ENCODE assay signal across 17 mouse cellular contexts in the genomic region with DNA sequence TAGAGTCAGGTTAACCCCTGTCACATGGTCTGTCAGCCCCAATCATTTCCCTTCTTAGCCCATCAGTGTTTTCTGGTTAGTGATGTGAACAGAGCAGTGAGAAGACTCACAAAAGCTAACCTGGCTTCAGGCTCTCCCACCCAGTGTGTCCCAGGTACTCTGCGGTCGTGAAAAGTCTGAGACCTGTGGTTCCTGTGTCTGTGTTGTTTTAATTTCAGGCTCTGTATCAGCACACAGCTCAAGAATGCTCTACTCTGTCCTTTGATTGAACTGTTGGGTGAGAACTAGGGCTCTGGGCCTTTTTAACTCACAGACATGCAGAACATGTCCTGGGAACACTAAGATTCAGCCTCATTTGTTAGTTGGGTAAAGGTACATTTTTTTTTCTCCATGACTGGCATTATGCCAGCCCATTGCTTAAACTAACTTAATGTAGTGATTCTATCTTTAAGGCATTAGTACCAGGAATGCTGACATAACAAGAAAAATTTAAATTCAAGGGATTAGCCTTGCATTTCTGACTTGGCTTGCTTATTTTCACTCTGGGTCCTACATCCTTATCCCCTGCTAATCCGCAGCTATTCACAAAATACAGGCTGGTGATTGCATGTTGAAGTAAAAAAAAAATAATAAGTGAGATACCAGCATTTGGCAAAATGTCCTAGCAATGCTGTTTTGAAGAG.
DNase-seq lines count a peak whose midpoint lies in the region; ATAC-seq lines count a peak whose summit lies in the region.
"Had no signal": no experiment of that assay in that cellular context is flagged by ENCODE, and none has a peak within 500 bp of the region (broad histone marks: within the 10 kb centered on the region; RNA-seq: fewer than 3 reads in every experiment).

No protein-coding gene starts in this region.

- H3K27ac ChIP-seq in lung, embryonic 16.5 days (ENCODE audit: low read length): 0 out of 2 replicates have a peak overlapping the region, but pooled peaks have one; percentile 1
- peak overlapping the region; percentile 53 for H3K27ac ChIP-seq in forebrain, embryonic 11.5 days (ENCODE audit: low read depth, low read length)
- H3K27ac ChIP-seq in hindbrain, embryonic 12.5 days: 0 out of 2 replicates have a peak overlapping the region, but pooled peaks have one; percentile 35
- H3K27ac ChIP-seq in midbrain, embryonic 16.5 days (ENCODE audit: low read length): peak overlapping the region; percentile 53
- H3K27ac ChIP-seq: heart, adult 2 months; liver, embryonic 15.5 days; neural tube, embryonic 12.5 days had no signal

- no peak overlapping the region for H3K4me3 ChIP-seq in lung, embryonic 16.5 days (ENCODE audit: low read length)
- H3K4me3 ChIP-seq in forebrain, embryonic 11.5 days (ENCODE audit: low read depth, low read length): no peak overlapping the region
- no peak overlapping the region for H3K4me3 ChIP-seq in hindbrain, embryonic 12.5 days
- H3K4me3 ChIP-seq in midbrain, embryonic 16.5 days (ENCODE audit: low read depth, low read length): no peak overlapping the region
- H3K4me3 ChIP-seq: heart, adult 2 months; liver, embryonic 15.5 days; neural tube, embryonic 12.5 days had no signal

- H3K4me2 ChIP-seq in lung, embryonic 16.5 days (ENCODE audit: low read depth, low read length): no peak overlapping the region
- no peak overlapping the region for H3K4me2 ChIP-seq in forebrain, embryonic 11.5 days (ENCODE audit: low read depth, low read length, severe bottlenecking)
- H3K4me2 ChIP-seq in hindbrain, embryonic 12.5 days (replicated peaks): no peak overlapping the region
- no peak overlapping the region for H3K4me2 ChIP-seq in midbrain, embryonic 16.5 days (ENCODE audit: low read length)
- H3K4me2 ChIP-seq: liver, embryonic 15.5 days; neural tube, embryonic 12.5 days had no signal

- H3K4me1 ChIP-seq in lung, embryonic 16.5 days (replicated peaks; ENCODE audit: control insufficient read depth, insufficient read depth, low read length): peaks cover 8% of the 10 kb centered on the region
- no peaks in the 10 kb centered on the region; the same call in 1 of the 2 replicates for H3K4me1 ChIP-seq in forebrain, embryonic 11.5 days (replicated peaks; ENCODE audit: control insufficient read depth, insufficient read depth, low read length)
- peaks cover 8% of the 10 kb centered on the region; the same call in 1 of the 2 replicates for H3K4me1 ChIP-seq in hindbrain, embryonic 12.5 days
- peaks cover 16% of the 10 kb centered on the region for H3K4me1 ChIP-seq in midbrain, embryonic 16.5 days (ENCODE audit: control insufficient read depth, insufficient read depth, low read length)
- H3K4me1 ChIP-seq: liver, embryonic 15.5 days; neural tube, embryonic 12.5 days had no signal

- no peak for DNase-seq in lung, postnatal 4 days
- no peak for DNase-seq in forebrain, embryonic 11.5 days (ENCODE audit: low spot score)
- DNase-seq in right cerebral cortex, adult 2 months (ENCODE audit: low spot score in 2 of 2): no peak
- no peak for DNase-seq in heart, adult 8-10 months (ENCODE audit: low spot score)
- DNase-seq: adrenal gland, adult 2 months; cerebellum, postnatal 14 days; heart, adult 2 months; kidney, postnatal 4 days; thymus, adult 2 months had no signal

- H3K27me3 ChIP-seq in lung, embryonic 16.5 days (ENCODE audit: control insufficient read depth, insufficient read depth, low read depth, low read length): no peaks in the 10 kb centered on the region
- no peaks in the 10 kb centered on the region for H3K27me3 ChIP-seq in forebrain, embryonic 11.5 days (ENCODE audit: control insufficient read depth, insufficient read depth, low read length)
- no peaks in the 10 kb centered on the region for H3K27me3 ChIP-seq in hindbrain, embryonic 12.5 days
- H3K27me3 ChIP-seq in midbrain, embryonic 16.5 days (ENCODE audit: control insufficient read depth, insufficient read depth, low read depth, low read length): no peaks in the 10 kb centered on the region
- H3K27me3 ChIP-seq: CH12.LX; liver, embryonic 15.5 days; neural tube, embryonic 12.5 days; Patski had no signal

- no peaks in the 10 kb centered on the region for H3K9me3 ChIP-seq in lung, embryonic 16.5 days (ENCODE audit: control insufficient read depth, low read length)
- H3K9me3 ChIP-seq in forebrain, embryonic 11.5 days (ENCODE audit: control insufficient read depth, low read length): no peaks in the 10 kb centered on the region
- H3K9me3 ChIP-seq in hindbrain, embryonic 12.5 days (replicated peaks): no peaks in the 10 kb centered on the region
- H3K9me3 ChIP-seq in midbrain, embryonic 16.5 days (replicated peaks; ENCODE audit: control insufficient read depth, low read length, poor library complexity, severe bottlenecking): no peaks in the 10 kb centered on the region
- H3K9me3 ChIP-seq: liver, embryonic 15.5 days; neural tube, embryonic 12.5 days had no signal

- no peak; the same call in 1 of the 2 replicates for ATAC-seq in lung, embryonic 16.5 days (ENCODE audit: low read depth)
- ATAC-seq in forebrain, embryonic 11.5 days (replicated peaks; ENCODE audit: low FRiP score): peak; percentile 57
- no peak for ATAC-seq in hindbrain, embryonic 12.5 days (ENCODE audit: low FRiP score)
- ATAC-seq in midbrain, embryonic 16.5 days: peak; percentile 67
- no peak for ATAC-seq in activated CD4-positive, CD25-positive, alpha-beta regulatory T cell, adult 4 months
- ATAC-seq: Patski had no signal

- H3K36me3 ChIP-seq in lung, embryonic 16.5 days (ENCODE audit: control insufficient read depth, insufficient read depth, low read length): no peaks in the 10 kb centered on the region
- no peaks in the 10 kb centered on the region for H3K36me3 ChIP-seq in forebrain, embryonic 11.5 days (ENCODE audit: control insufficient read depth, insufficient read depth, low read length)
- no peaks in the 10 kb centered on the region for H3K36me3 ChIP-seq in hindbrain, embryonic 12.5 days
- no peaks in the 10 kb centered on the region for H3K36me3 ChIP-seq in midbrain, embryonic 16.5 days (ENCODE audit: control insufficient read depth, insufficient read depth, low read length)
- H3K36me3 ChIP-seq: liver, embryonic 15.5 days; neural tube, embryonic 12.5 days had no signal

- 42% methylated on average over 3 of the region's 3 CpGs for WGBS in lung, embryonic 16.5 days
- 58% methylated on average over 3 of the region's 3 CpGs for WGBS in forebrain, embryonic 11.5 days
- 70% methylated on average over 3 of the region's 3 CpGs for WGBS in hindbrain, embryonic 12.5 days
- WGBS in midbrain, embryonic 16.5 days: 23% methylated on average over 3 of the region's 3 CpGs

- no peak overlapping the region for H3K9ac ChIP-seq in lung, embryonic 16.5 days (ENCODE audit: low read length)
- no peak overlapping the region for H3K9ac ChIP-seq in forebrain, embryonic 11.5 days (ENCODE audit: low read length)
- H3K9ac ChIP-seq in hindbrain, embryonic 12.5 days: no peak overlapping the region
- H3K9ac ChIP-seq in midbrain, embryonic 16.5 days (ENCODE audit: low read depth, low read length): no peak overlapping the region
- H3K9ac ChIP-seq: liver, embryonic 15.5 days; neural tube, embryonic 12.5 days had no signal

Comparison
In these comparisons a context has a peak if more than half of its experiments do, and no peak if none do; other contexts are left out.
1. ATAC-seq: peak in forebrain, embryonic 11.5 days (single experiment) and midbrain, embryonic 16.5 days (single experiment); none in lung, embryonic 16.5 days (single experiment), hindbrain, embryonic 12.5 days (single experiment) and activated CD4-positive, CD25-positive, alpha-beta regulatory T cell, adult 4 months (single experiment).
2. H3K27ac ChIP-seq: peak in every context shown above with its lines; median percentile 53 in forebrain, embryonic 11.5 days; 53 in midbrain, embryonic 16.5 days; 35 in hindbrain, embryonic 12.5 days; 1 in lung, embryonic 16.5 days.